Mouse (Mus musculus) fibroblast of lung, adult 2 months (primary cell): ENCODE measurements around the gene Camta1.

Experiments
- DNase-seq: peaks from one replicate; pipeline ENCODE4 v3.0.0-alpha.2; 2011; ENCODE audit warnings: low read depth

Gene Camta1

DNA sequence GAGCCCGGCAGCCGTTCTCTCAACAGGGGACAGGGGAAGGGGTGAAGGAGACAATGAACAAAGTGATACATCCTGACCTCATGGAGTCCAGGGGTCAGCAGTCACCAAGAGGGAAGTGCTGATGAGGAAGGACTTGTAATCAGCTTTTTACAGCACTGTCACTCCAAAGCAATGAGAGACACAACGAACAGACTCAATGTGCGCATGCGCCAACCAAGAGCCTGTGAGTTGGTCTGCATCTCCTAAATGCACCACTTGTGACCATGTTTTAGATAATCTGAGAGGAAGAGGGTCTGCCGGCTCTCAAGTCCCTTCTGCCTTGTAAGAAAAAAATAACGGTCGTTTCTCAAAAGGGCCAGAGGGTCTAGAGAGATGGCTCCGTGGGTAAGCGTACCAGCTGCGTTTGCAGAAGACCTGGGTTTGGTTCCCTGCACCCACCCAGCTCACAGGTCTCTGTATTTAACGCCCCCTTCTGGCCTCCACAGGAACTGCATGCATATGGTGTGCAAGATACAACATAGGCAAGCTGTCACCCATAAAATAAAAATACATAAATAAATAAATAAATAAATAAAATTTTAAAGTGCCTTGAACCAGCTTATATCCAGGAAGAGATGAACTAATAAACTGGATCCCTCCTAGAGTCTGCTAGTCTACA lies 178.7 kb downstream of the Camta1 start:
- no peak for DNase-seq

- DNase-seq = no peak
Observed at GRCm38 (mm10) chr4:151672452-151672851, 189.2 kb downstream of the Camta1 start.

DNA sequence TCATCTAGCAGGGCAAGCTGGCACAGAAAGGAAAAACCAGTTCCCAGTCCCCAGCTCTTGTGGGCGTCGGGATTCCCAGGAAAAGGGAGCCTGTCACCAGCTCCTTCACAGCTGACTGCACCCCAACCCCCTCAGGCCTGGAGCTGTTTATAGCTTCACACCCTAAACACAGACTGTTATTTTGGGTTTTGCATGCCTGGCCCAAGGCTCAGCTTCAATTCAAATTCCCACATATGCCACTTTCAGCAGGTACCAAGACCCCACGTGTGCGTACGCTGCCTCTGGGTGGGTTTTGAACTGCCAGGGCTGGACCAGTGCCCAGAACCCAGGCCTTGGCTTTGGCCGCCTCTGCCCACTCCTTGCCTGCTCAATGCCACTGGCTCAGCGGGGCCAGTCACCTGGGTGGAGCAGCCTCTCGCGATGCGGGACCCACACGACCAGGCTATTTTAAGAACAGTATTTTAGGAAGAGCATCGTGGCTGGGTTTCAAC lies 195.2 kb downstream of the Camta1 start:
- DNase-seq = no peak

DNA sequence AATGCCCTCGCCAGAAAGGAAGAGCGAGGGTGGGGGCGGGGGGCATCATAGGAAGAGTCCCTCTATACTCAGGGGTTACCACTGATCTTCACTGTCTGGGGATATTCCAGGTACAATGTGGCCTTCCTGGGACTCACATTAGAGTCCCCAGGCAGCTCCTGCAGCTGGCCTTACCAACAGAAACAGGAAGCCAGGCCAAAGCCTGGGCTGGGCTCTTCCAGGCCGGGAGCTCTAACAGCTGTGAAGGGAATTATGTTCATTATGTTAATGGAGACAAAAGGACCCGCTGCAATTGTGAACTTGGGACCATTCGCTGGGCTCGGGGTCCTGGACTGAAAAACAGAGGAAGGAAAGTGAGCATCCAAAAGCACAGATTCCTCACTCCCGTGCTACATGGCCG lies 200.2 kb downstream of the Camta1 start:
- DNase-seq = no peak

DNA sequence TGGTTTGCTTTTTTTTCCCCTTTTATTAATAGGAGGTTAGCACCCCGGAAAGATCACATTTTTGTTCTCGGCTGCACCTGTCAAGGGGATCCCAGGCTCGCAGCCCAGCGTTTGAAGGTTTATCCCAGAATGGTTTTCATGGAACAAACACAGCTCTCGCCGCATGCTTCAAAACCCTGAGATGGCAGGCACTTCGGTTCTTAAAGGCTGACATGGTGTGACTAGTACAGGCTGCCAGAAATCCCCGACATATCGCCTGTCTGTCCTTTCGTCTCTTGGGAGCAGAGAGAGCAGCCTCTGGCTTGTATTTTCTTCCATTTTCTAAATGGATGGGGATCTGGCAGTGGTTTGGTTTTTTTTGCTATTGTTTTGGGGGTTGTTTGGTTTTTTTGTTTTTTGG lies 205.2 kb downstream of the Camta1 start:
- DNase-seq = no peak

GRCm38 (mm10) chr4:151655637-151656385 lies 205.9 kb downstream of the Camta1 start:
- no peak for DNase-seq

- DNase-seq = no peak
Observed at GRCm38 (mm10) chr4:151655227-151655626, 206.4 kb downstream of the Camta1 start.

DNA sequence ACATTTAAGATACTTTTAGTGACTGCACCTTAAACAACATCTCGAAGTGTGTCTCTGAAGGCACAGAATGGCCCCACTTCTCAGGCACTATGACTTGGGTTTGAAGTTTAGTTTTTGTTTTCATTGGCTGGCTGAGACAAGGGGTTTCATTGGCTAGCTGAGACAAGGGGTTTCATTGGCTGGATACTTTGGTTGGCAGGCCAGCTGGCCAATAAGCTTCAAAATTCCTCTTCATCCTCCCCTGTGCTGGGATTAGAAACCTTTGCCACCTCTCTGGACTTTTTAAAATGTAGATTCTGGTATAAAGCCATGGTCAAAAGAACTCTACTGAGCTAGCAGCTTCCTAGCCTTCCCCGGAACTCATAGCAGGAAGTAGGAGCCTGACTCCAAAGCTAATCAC lies 219.3 kb downstream of the Camta1 start:
- DNase-seq = no peak

GRCm38 (mm10) chr4:151640971-151641370 lies 220.7 kb downstream of the Camta1 start:
- no peak for DNase-seq

DNA sequence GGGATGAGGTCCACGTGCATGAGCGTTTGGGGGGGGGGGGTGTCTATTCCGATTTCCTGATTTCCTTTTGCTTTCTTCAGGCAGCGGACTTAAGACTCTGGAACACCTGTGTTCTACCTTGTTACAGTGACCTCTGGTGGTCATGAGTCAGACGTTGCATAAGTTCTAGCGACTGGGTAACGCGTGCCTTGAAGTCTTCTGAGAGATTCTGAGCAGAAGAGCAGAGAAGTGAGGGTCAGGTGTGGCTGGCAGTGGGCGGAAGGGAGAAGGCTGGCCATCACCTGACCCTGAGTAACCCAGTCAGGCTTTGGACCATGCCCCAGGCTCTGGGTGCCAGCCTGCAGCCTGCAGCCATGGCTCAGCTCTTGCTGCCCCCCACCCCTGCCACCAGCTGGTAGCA lies 222.7 kb downstream of the Camta1 start:
- no peak for DNase-seq

DNA sequence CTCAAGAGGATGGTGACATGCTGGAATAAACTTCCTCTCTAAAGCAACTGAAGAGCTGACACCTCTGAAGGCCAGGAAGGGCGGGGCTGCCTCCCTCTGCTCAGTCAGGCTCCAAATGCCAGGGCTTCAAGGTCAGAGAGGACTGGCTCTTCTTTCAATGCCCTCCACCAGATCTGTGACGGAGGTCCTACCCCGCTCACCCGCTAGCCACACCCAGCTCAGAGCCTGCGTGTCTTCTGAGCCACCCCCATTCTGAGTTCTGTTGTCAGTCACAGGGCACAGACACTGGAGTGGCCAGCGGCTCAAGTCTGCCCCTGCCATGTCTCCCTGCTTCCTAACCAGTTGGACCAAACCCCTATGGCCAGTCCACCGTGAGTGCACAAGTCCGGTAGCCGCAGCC lies 224.3 kb downstream of the Camta1 start:
- no peak for DNase-seq

DNA sequence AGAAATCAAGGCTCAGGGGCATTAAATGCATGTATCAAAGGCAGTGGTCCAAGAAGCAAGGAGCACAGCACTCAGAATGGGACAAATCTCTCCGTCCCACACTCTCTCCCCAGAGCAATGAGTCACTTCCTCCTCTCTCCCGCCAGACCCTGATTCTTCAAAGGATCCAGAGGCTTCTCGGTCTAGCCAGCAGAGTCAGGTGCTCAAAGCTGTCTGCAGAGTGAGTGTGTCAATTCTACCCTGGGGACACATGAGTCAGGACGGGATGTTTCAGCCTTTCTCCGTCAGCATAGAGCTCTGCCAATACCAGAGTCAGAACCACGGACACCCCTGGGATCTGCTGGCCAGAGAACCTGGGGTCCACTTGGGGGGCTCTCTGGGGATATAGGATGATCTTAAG lies 226.9 kb downstream of the Camta1 start:
- DNase-seq = peak; percentile 11

- DNase-seq = no peak
Observed at GRCm38 (mm10) chr4:151633795-151634194, 227.9 kb downstream of the Camta1 start.

- no peak for DNase-seq
Observed at GRCm38 (mm10) chr4:151632321-151632720, 229.4 kb downstream of the Camta1 start.

GRCm38 (mm10) chr4:151630664-151631063 lies 231.0 kb downstream of the Camta1 start:
- no peak for DNase-seq

DNA sequence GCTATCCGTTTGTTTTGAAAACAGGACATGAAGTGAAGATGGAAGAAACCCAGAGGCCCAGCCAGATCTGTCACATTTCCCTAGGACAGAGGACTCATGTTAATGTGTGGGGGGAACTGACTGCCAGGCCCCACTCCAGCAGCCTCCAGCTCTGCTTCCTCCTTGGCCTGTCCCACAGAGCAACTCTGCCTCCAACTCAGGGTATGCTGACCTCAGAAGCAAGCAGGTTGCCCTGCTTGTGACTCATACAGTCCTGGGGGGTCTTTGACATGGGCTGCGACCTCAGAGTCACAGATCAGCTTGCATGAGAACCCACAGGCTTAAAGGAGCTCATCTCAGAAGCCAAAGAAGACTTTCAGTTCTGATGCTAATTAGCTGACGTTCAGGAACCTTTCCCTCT lies 231.4 kb downstream of the Camta1 start:
- no peak for DNase-seq

GRCm38 (mm10) chr4:151619541-151620016 lies 242.1 kb downstream of the Camta1 start:
- DNase-seq = no peak

DNA sequence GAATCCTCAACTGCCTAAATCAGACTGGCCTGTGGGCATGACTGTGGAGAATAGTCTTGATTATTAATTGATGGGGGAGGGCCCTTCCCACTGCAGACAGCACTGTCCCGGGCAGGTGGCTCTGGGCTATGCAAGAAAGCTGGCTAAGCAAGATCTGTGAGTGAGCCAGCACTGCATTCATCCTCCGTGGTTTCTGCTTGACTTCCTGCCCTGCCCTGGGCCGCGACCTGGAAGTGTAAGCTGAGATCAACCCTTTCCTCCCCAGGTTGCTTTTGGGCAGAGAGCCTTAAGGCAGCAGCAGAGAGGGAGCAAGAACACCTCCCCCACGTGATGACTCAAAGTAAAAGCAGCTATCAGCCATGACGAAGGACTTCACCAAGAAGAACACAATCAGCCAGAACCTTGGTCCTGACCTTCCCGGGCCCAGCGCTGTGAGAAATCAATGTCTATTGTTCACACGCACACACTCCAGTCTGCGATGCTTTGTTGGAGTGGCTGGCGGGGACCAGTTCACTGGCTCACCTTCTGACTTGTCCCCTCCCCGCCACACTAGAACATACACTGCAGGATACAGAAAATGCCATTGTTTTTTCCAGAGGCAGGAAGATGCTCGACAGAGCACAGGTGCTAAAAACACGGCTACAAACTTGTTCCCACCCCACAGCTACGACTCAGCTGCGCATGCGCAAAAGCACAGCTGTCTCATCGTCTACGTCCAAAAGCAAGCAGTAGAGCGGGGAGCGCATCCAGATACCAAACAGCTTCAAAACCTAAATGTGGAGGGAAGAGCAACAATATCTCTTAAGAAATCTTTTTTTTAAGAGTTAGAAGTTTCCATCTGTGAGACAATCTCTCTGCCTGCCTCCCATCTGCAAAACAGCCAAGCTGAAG lies 243.0 kb downstream of the Camta1 start:
- DNase-seq = no peak

- no peak for DNase-seq
Observed at GRCm38 (mm10) chr4:151611621-151612020, 250.1 kb downstream of the Camta1 start.

GRCm38 (mm10) chr4:151610266-151610665 lies 251.4 kb downstream of the Camta1 start:
- no peak for DNase-seq

- DNase-seq = no peak
Observed at GRCm38 (mm10) chr4:151604907-151605306, 256.8 kb downstream of the Camta1 start.

- DNase-seq = no peak
Observed at GRCm38 (mm10) chr4:151604481-151604880, 257.2 kb downstream of the Camta1 start.
